9 mouse cellular contexts compared by ENCODE assay signal in the genomic region with DNA sequence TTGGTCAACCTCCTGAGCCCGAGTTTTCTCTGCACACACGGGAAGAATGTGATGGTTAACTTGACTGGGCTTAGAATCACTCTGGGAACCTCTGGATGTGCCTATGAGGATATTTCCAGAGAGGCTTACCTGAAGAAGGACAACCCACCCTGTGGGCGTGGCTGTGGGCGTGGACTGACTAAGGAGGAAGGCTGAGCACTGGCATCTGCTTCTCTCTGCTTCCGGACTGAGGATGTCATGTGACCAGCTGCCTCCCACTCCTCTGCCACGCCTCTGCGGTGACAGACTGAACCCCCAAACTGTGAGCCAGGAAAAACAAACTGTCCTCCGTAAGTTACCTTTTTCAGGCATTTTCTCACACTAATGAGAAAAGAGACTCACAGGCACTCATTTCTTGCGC. TPM values are rescaled to one million over a fixed set of nuclear protein-coding genes. Genes with fewer than 3 reads are reported as not detected.
DNase-seq lines count a peak whose midpoint lies in the region; ATAC-seq and TF ChIP-seq lines count a peak whose summit lies in the region.
"Had no signal": no experiment of that assay in that cellular context is flagged by ENCODE, and none has a peak within 500 bp of the region (broad histone marks: within the 10 kb centered on the region; RNA-seq: fewer than 3 reads in every experiment).

No protein-coding gene starts in this region.

- no peaks in the 10 kb centered on the region for H3K36me3 ChIP-seq in hindbrain, embryonic 16.5 days (ENCODE audit: control insufficient read depth, insufficient read depth, low read length)
- H3K36me3 ChIP-seq in liver, adult 2 months (ENCODE audit: control insufficient read depth, insufficient read depth, low read length): no peaks in the 10 kb centered on the region
- H3K36me3 ChIP-seq in neural tube, embryonic 12.5 days: no peaks in the 10 kb centered on the region

- no peaks in the 10 kb centered on the region for H3K79me2 ChIP-seq in liver, adult 2 months (ENCODE audit: control insufficient read depth, insufficient read depth, low read length)

- H3K9ac ChIP-seq in hindbrain, embryonic 16.5 days (ENCODE audit: low read depth, low read length): no peak overlapping the region
- no peak overlapping the region for H3K9ac ChIP-seq in liver, adult 2 months (ENCODE audit: low read depth, low read length)
- no peak overlapping the region for H3K9ac ChIP-seq in neural tube, embryonic 12.5 days

- H3K27me3 ChIP-seq in hindbrain, embryonic 16.5 days (replicated peaks; ENCODE audit: control insufficient read depth, insufficient read depth, low read length): no peaks in the 10 kb centered on the region
- H3K27me3 ChIP-seq in liver, adult 2 months (ENCODE audit: control insufficient read depth, insufficient read depth, low read length): no peaks in the 10 kb centered on the region
- H3K27me3 ChIP-seq in neural tube, embryonic 12.5 days (replicated peaks): no peaks in the 10 kb centered on the region
- H3K27me3 ChIP-seq: Patski had no signal

- TF ChIP-seq POLR2A in liver, adult 2 months (IDR thresholded peaks at IDR 0.05; ENCODE audit: extremely low read depth, insufficient read depth, low read length): no peak

- H3K27ac ChIP-seq in hindbrain, embryonic 16.5 days (ENCODE audit: low read depth, low read length): no peak overlapping the region
- H3K27ac ChIP-seq in liver, adult 2 months (replicated peaks; ENCODE audit: insufficient read depth, low read depth, low read length): no peak overlapping the region
- no peak overlapping the region for H3K27ac ChIP-seq in neural tube, embryonic 12.5 days

- no peak for ATAC-seq in hindbrain, embryonic 16.5 days
- ATAC-seq in neural tube, embryonic 12.5 days (ENCODE audit: low FRiP score, low read depth): no peak
- ATAC-seq: Patski had no signal

- intact Hi-C loops in gastrocnemius, postnatal 14 days (cut with DNase I; ENCODE audit: low total_unique reads): no loop called here

- DNase-seq in heart, adult 11 months: peak; percentile 94
- DNase-seq in heart, adult 9 months (ENCODE audit: low spot score in 2 of 2): no peak
- DNase-seq in embryo, embryonic 10.5 days (ENCODE audit: low spot score): peak; percentile 69
- peak; percentile 45 for DNase-seq in liver, adult 2 months (ENCODE audit: extremely low read depth, low read depth, low spot score)
- no peak for DNase-seq in gastrocnemius, postnatal 14 days
- no peak for DNase-seq in thymus, postnatal 10 days (ENCODE audit: low spot score in 2 of 2)

- H3K9me3 ChIP-seq in hindbrain, embryonic 16.5 days (ENCODE audit: control insufficient read depth, low read length): no peaks in the 10 kb centered on the region
- no peaks in the 10 kb centered on the region for H3K9me3 ChIP-seq in neural tube, embryonic 12.5 days

- H3K4me1 ChIP-seq in hindbrain, embryonic 16.5 days (ENCODE audit: control insufficient read depth, insufficient read depth, low read depth, low read length): no peaks in the 10 kb centered on the region
- no peaks in the 10 kb centered on the region for H3K4me1 ChIP-seq in liver, adult 2 months (ENCODE audit: control insufficient read depth, insufficient read depth, low read length)
- no peaks in the 10 kb centered on the region for H3K4me1 ChIP-seq in neural tube, embryonic 12.5 days

- no peak for TF ChIP-seq CTCF in liver, adult 2 months (IDR thresholded peaks at IDR 0.05; ENCODE audit: low read depth, low read length)

- no peak overlapping the region for H3K4me3 ChIP-seq in hindbrain, embryonic 16.5 days (ENCODE audit: low read length)
- H3K4me3 ChIP-seq in liver, adult 2 months (ENCODE audit: insufficient read depth, low read depth, low read length): peak overlapping the region; percentile 29
- no peak overlapping the region for H3K4me3 ChIP-seq in neural tube, embryonic 12.5 days

- 17% methylated on average over 9 of the region's 9 CpGs for WGBS in hindbrain, embryonic 16.5 days
- 33% methylated on average over 9 of the region's 9 CpGs for WGBS in liver, adult 2 months
- WGBS in neural tube, embryonic 12.5 days: 17% methylated on average over 9 of the region's 9 CpGs

- peak overlapping the region; percentile 32 for H3K4me2 ChIP-seq in hindbrain, embryonic 16.5 days (ENCODE audit: low read length)
- peak overlapping the region; percentile 33 for H3K4me2 ChIP-seq in neural tube, embryonic 12.5 days (replicated peaks)

RNA-seq across cellular contexts. Expression of a gene that starts 33.3 kb away (rescaled TPM):
- polyA plus RNA-seq in hindbrain, embryonic 16.5 days (2015; fragmentation: Nextera tagmentation; extraction: Ambion mirVana): 0.62 and 0.70 TPM in 2 replicates
- not detected in 2 replicates for total RNA-seq in liver, adult 2 months (2014; rRNA removed)
- polyA plus RNA-seq in liver, adult 2 months (2012; rRNA removed): 0.07 and 0.10 TPM in 2 replicates
- polyA plus RNA-seq in neural tube, embryonic 12.5 days (2016; fragmentation: Nextera tagmentation; extraction: Ambion mirVana): 0.42 and 0.77 TPM in 2 replicates
- under 1 TPM in 1 of 2 experiments, not detected in 1; 0.13 TPM for total RNA-seq in gastrocnemius, postnatal 14 days (2021)
- polyA plus RNA-seq: Patski had no signal

Comparison
In these comparisons a context has a peak if more than half of its experiments do, and no peak if none do; other contexts are left out.
1. DNase-seq: peak in heart, adult 11 months (single experiment), embryo, embryonic 10.5 days (single experiment) and liver, adult 2 months (single experiment); none in heart, adult 9 months (0 of 2), gastrocnemius, postnatal 14 days (single experiment) and thymus, postnatal 10 days (0 of 2).